Mouse (Mus musculus): ENCODE measurements around the gene Macrod1.

The Macrod1 gene

DNA sequence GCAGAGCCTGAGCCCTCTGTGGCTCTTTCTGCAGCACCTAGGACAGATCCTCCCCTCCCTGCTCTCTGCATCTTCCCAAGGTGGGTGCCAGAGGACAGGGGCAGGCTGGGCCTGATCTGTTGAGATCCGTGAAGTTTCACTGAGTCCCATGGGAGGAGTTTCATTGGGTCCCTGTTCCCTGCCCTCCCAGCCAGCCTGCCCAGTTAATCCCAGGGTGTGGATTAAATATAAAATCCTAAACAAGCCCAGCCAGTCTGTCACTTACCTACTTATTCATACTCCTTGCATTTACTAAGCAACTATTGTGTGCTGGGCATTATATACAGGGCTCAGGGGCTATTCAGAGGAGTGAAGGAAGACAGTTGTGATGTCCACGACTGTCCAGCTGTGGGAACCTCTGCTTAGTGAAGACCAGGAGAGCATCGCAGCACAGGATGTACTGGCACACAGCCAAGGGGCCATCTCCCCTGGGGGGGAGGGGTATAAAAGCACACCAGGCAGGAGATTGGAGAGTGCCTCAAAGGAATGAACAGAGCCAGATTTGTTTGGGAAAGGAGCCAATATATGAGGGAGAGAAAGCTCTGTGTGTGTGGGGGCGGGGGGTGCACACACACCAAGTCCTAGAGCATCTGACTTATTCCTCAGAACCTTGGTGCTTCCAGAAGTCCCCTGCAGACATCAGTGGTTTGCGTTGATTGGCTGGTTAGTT, 85.8 kb downstream of the Macrod1 start:
- DNase-seq (ENCODE audit: low spot score) = no peak

DNA sequence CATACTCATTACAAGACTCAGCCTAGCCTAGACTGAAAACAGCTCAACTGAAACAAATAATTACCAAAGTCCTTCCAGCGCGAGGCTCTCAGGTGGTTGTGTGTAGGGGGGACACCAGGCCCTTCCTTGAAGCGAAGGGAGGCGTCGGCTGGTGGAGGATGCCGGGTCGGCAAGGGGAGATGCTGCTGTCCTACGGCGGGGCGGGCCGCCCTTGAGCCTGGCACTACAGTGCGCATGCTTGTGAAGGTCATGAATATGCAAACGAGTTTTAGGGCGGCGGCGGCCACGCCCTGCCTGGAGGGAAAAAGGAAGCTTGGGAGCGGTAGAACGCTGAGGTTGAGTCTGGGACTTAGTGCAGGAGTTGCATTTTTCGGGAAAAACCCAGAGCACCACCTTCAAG, 87.2 kb downstream of the Macrod1 start:
- peak; percentile 76 for DNase-seq (ENCODE audit: low spot score)

DNA sequence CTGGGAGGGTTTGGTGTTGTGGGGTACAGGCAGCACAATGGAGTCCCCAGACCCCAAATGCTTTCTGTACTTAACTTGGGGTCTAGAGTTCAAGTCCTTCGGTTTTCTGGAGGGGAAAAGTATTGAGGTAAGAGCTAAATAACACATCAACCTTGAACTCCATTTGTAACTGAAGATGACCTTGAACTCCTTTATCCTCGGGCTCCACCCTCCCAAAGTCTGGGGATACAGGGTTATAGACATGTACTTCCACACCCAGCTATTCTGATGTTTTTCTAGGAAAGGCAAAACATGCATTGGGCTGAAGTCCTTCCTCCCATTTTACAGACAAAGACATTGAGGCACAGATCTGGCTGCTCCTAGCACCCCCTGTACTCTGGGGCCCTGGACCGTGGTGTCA, 87.8 kb downstream of the Macrod1 start:
- no peak for DNase-seq (ENCODE audit: low spot score)

DNA sequence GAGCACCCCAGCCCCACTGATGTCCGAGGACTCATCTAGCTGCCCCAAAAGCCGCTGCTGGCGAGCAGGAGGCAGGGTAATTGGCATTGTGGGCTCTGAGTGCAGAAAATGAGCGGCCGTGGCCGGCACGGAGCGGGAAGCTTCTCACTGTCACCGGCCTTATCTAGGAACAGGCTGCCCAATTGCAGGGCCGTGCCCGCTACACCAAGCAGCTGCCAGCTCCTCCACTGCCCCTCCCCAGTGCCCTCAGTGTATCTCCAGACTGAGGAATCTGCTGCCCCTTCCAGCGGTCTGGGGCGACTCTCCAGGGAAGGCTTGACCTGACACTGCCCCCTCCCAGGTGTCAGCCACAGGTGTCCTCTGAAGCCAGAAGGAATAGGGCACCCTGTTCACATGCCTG, 89.8 kb downstream of the Macrod1 start:
- DNase-seq (ENCODE audit: low spot score) = no peak

DNA sequence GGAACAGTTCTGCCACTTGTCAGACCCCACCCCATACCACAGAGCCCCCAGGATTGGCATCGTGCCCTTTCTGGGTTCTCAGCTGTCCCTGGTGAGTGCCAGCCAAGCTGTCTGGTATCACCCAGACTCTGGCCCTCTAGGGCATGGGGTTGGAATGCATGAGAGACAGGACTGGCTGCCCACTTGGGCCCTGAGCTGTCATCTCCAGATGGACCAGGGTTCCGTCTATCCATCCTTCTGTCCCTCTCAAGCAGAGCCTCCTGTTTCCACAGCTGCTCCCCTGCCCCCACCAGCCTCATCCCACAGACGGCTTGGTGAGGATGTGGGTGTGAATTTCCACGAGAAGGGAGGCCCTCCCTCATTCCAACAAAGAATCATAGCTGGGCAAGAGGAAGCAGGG, 91.5 kb downstream of the Macrod1 start:
- DNase-seq (ENCODE audit: low spot score) = no peak

DNA sequence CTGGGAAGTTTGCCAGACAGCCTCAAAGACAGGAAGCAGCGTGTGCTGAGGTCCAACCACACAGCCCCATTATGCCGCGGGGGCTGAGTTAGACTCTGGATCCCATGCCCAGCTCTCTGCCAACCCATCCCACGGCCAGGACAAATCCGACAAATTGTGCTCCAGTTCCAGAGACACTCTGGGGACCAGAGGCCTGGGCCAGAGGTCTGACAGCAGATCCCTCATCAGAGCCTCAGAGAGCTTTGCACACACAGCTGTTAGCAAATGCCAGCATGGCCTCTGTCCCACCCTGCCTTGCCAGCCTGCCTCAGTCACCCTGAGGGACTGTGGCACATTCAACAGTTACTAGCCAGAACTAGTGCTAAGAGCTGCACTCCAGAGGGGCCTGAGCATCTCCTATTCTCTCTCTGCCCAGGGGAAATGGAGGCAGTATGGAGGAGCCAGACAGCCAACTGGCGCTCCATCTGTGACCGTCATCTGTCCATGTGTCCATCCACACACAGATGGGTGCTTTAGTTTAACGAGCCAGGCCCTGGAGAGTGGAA, 92.0 kb downstream of the Macrod1 start:
- no peak for DNase-seq (ENCODE audit: low spot score)

DNA sequence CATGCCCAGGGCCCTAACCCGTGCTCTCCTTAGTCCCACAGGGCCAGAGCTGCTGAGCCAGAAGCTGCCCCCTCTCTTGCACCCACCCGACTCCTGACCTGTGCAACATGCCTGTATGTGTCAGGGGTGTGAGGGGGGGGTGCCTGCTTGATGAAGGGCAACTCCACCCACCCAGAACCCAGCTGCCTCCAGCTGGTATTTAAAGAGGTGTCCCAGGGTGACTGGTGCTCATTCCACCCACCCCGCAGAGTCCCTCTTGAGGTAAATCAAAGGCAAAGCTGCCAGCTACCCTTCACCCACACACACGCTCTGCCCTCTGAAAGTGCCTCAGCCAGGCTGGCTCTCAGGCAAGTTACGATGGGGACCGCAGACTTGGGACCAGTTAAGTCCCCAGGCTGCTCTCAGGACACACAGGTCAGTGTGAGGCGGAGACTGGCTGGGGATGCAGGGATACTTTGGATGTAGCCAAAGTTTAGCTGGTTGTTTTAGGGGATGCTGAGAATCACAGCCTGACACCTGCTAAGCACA, 92.6 kb downstream of the Macrod1 start:
- no peak for DNase-seq (ENCODE audit: low spot score)

DNA sequence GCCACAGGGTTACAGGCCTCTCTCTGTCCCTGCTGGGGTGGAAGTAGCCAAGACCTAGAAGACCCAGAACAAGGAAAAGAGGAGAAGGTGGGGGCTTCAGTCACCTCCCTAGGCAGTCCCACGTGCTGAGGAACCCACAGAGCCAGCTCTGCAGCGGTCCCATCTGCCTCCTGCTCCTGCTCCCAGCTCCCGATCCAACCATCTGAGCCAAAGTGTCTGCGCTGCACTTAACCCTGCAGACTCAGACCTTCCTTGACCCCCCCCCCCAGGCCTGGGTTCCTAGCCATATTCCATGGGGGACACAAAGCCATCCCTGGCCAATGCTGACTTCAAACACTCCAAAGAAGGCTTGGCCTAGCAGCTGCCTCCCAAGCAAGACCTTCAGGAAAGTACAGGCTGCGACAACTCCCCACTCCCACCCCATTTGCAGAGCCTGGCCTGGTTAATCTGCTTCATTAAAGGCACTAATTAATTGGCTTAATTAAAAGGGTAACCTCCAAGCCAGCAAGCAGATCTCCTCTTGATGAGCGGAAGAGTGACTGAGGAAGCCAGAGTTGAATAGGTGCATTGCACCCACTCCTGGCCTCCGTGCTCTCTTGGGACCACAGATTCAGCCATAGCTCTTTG, 94.8 kb downstream of the Macrod1 start:
- no peak for DNase-seq (ENCODE audit: low spot score)

DNA sequence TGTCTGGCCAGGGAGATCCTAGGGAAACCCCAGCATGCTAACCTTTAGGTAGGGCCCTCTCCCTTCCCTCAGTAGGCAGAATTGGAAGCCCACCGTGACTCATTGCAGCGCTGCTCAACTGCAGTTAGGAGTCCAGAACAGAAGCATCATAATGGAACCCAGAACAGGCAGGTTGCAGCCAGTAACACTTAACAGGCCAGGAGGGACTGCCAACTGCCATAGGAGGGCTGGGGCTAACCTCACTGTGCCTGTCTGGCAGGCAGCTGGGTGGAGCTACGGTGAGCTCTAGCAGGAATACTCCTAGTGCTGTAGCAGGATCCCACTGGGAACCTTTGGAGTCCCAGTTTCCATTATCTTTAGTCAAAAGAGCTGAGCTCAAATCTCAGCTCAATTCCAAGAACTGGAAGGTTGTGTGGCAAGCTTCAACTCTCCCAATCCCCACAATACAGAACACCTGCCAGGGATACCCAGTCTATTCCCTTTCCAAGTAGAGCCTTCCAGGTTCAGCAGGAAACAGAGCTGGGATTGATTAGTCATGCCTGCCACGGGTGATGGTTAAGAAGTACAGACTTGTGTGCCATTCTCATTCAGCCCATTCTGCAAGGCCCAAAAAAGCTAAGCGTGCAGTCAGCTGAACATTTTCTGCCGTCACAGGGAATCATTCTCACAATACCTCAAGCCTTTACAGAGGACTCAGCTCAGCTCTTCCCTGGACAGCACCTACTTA, 95.5 kb downstream of the Macrod1 start:
- DNase-seq (ENCODE audit: low spot score) = no peak

DNA sequence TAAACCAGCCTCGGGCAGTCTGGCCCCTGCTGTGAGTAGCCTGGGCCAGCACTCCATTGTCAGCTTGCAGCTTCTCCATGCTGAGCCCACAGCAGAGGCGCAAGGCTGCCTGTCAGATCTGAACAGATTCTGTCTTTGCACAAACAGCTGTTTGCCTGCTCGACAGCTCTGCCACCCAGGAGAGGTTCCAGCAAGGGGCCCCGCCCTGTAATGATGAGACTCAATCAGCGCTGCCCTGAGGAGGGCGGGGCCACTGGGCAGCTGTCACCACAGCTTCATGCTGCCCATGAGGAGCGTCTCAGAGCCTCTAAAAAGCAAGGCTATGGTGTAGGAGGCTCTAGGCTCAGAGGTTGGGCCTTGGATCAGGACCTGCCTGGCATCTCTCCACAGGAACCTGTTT, 96.6 kb downstream of the Macrod1 start:
- DNase-seq (ENCODE audit: low spot score) = no peak

DNA sequence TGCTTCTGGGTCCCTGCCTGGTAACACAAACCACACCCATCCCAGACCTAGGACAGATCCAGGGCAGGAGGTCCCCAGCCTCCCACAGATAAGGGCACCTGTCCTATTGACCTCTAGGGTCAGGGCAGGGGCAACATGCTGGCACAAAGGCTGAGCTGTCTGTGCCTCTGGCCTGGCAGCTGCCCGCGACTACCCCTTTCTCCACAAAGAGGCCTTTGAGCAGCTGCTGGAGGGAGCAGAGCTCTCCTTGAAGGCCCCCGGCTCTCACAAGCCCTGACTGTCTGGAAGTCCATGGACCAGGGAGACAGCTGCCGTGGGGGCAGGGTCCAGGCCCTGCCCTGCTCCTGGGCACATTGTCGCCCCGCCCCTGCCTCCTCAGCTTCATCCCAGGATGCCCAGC, 98.6 kb downstream of the Macrod1 start:
- no peak for DNase-seq (ENCODE audit: low spot score)

DNA sequence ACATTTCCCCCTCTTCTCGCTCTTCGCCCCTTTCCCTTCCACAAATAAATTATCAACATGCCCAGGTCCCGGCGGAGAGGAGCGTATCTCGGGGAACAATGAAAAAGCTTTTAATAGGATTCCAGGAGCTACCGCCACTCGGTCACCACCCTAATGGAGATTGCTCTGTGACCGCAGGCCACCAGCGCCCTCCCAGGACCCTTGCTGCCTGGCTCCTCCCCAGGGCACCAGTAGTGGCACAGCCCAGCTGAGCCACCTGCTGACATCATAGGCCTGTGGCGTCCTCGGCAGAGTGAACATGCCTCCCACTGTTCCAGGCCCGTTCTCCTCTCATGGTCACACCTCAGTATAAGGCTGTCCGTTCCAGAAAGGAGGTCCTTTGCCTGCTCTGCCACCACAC, 101.1 kb downstream of the Macrod1 start:
- DNase-seq (ENCODE audit: low spot score) = no peak

DNA sequence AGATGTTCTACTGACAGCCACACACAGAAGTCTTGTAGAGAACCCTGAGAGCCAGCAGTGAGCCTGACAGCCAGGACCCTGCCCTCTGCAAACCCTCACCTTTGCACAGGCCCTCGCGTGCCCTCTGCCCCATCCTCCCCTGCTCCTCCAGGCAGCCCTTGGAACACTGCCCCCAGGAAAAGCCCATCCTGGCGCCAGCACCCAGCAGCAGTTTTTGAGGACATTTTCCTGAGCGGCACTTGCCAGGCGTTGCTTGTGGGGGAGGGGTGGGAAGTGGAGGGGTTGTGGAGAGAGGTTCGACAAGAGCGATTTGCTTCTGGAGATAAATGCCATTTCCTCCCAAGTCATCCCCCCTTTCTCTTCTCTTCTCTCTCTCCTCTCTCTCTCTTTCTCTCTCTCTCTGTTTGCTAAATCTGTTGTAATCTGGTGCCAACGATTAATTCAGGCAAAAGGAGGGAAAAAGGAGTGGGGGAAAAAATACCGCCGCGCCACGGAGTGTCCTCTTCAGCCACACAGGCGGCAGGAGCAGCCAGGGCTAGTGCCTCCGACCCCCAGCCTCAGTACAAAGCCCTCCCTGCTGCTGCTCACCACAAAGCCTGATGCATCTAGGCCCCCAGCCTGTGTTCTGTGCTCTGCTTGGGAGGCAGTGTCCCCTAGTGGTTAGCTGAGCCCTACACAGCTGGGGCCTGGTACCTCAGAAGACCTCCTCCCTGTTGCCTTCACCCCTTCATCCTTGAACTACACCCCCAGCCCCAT, 103.7 kb downstream of the Macrod1 start:
- DNase-seq (ENCODE audit: low spot score) = no peak

DNA sequence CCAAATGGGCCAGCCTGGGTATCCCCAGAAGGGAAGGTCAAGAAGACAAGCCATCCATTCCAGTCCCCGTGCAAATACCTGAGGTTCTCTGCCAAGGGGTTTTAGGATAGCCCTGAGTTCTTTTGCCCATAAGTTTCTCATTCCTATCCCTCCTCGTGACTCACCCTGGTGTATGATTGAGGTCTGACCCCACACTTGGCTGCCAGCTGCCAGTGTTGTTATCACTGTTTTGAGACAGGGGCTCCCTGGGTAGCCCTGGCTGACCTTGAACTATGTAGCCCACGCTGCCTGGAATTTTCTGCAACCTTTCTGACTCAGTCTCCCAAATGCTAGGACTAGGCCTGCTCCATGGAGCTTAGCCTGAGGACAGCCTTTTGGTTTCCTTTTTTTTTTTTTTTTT, 104.5 kb downstream of the Macrod1 start:
- DNase-seq (ENCODE audit: low spot score) = no peak

DNA sequence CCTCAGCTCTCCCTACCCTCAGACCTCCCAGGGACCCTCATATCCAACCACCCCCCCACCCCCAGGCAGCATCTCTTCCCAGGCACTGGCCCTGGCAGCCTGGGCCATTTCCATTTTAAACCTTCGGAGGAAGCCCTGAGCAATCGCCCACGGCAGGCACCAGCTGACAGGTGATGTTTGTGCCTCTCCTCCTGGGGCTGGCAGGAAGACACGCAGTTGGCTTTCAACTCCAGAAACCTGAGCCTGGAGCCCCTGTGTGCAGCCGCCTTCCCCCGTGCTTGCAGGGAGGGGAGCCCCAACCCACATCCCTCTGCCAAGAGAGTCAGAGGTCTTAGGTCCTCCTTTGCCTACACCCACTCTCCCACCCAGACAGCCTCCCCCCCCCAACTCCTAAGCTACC, 107.6 kb downstream of the Macrod1 start:
- no peak for DNase-seq (ENCODE audit: low spot score)

DNA sequence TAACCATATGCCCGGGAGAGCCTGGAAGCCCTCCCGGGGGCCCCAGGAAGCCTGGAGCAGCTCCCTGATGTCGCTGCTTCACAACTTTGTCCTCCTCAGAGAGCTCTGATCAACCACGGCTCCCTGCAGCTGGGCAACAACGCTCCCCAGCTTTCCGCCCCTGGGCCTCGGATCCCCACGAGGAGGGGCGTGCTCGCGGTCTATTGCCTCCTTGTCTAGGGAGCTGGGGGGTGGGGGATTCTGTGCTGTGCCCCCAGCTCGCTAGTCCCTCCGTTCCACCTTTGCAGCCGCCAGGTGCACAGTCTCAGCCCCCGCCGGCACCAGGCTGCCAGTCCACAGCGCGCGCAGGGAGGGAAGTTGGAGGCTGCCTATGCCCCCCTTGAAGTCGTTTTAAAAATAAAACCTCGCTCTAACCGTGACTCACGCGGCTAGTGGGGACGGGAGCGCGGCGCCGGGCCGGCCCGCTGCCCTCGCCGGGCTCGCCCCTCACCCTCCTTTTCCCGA, 108.3 kb downstream of the Macrod1 start:
- no peak for DNase-seq (ENCODE audit: low spot score)

DNA sequence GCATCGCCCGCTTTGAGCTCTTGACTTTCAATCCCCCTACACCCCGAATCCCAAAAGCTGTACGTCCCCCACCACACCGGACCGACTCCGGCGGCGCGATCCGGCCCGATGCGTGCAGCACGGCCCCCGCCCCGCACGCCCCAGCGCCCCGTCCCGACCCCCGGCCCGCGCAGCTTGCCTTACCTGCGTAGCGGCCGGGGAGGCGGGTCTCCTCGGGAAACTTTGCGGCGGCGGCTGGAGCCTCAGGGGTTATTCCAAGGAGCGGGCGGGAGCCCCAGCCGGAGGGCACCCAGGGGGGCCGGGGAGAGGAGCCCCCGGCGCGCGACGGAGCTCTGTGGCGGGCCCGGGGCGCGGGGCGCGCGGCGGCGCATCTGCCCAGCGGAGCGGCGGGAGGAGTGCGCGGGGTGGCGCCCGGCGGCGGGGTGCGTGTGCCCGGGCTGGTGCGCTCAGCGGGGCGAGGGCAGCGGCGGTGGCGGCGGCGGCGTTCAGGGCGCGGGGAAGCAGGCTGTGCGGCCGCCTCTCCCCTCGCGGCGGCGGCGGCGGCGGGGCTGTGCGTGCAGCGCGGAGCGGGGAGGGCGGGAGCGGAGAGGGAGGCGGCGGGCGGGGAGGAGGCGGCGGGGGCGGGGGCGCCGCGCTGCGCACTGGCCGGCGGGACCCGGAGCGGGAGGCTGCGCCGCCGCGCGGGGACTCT, 109.0 kb downstream of the Macrod1 start:
- DNase-seq (ENCODE audit: low spot score) = peak; percentile 51

DNA sequence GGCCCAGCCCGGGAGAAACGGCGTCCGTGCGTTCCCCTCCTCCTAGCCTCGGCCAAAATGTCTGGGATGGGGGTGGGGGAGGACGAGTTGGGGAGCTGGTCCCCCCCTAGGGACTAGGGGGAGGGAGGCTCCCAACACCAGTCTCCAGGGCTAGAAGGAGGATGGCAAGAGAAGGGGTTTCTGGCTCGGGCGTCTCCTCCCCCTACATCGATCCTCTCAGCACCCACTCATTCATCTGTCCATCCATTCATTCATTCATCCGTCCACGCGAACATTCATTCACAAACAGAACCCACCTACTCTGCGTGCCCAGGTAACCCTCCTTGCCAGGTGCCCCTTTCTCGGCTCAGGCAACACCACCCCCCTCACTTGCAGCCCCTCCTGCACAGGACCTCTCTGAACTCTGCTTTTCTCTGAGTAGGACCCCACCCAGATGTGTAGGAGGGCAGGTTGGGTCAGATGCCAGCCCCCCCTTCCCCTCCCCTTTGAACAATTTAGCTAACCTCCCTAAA, 109.6 kb downstream of the Macrod1 start:
- no peak for DNase-seq (ENCODE audit: low spot score)

DNA sequence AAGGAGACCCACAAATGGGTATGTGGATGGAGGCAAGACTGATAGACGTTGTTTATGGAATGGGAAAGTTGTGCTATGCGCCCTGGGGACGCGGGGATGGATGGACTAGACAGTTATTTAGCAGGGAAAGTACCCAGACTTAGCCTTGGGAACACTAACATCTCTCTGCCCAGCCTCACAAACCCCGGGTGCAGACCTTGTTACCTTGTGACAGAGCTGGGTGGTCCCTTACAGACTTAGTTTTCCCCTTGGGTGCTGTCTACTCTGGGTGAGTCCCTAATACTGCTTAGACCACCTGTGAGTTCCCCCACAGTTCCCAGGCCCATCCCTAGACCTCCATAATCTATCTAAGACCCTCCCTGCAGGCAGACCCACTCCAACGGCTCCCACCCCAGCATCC, 110.2 kb downstream of the Macrod1 start:
- DNase-seq (ENCODE audit: low spot score) = no peak

DNA sequence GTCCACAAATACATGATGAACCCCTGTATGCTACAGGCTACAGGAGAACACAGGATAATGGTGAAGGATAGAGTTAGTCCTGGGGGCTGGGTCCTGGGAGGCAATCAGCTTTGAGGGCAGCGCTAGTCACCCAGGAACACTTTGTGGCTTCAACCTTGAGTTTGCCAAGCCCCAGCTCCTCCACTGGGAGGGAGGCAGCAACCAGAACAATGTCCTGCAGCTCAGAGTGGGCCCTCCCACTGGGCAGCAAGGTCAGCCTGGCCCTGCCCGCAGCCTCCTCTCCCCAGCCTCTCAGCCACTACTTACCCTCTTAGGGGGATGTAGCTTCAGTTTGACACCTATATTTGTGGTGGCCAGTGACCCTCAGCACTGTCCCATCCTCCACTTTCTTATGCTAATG, 111.8 kb downstream of the Macrod1 start:
- peak; percentile 63 for DNase-seq (ENCODE audit: low spot score)

DNA sequence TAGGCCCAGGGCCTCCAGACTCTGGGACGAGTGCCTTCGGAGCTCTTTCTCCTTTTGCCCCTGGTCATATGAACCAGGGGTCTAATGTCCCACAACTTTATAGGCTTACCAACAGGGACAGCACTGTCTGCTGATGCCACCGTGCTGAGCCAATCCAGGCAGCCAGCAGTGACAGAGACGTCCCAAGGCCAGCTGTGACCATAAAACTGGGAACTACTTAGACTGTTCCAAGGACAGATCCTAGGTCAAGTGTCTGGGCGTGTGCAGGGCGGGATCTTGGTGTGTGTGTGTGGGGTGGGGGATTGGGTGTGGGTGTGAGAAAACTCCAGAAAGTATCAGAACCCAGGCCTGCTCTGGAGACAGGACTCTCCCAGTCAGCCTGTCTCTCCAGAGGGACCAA, 114.3 kb downstream of the Macrod1 start:
- no peak for DNase-seq (ENCODE audit: low spot score)
